Mouse (Mus musculus) G1E (cell line): ENCODE results near the gene Tac4. TPM values are rescaled to one million over a fixed set of nuclear protein-coding genes. Genes with fewer than 3 reads are reported as not detected.
A peak's percentile ranks its signal among the peaks of the same experiment; 100 is the strongest.

Source experiments
- ATAC-seq: 2 replicates; pipeline ENCODE4 v1.8.0; 2016; ENCODE audit warnings: mild to moderate bottlenecking; ENCODE audit not compliant: insufficient number of reproducible peaks, poor library complexity, low FRiP score, severe bottlenecking; ENCODE audit errors: extremely low read depth
- DNase-seq: peaks from one replicate; pipeline ENCODE4 v3.0.0; 2012; ENCODE audit warnings: low spot score
- H3K27me3 ChIP-seq: 2 replicates; pipeline ENCODE4 v1.6.1; 2012; ENCODE audit warnings: mild to moderate bottlenecking, low read length, inconsistent platforms; ENCODE audit not compliant: insufficient read depth
- H3K36me3 ChIP-seq: replicated peaks from 2 replicates; pipeline ENCODE3; 2012; ENCODE audit warnings: mild to moderate bottlenecking, inconsistent platforms
- H3K4me1 ChIP-seq: 2 replicates; pipeline ENCODE4 v1.6.1; 2012; ENCODE audit warnings: low read depth, low read length, inconsistent platforms, mixed read lengths; ENCODE audit not compliant: insufficient read depth
- H3K4me3 ChIP-seq: 2 replicates; pipeline ENCODE4 v1.5.1; 2012; ENCODE audit warnings: low read depth, mild to moderate bottlenecking, inconsistent platforms, low read length, moderate library complexity, mixed read lengths
- H3K9me3 ChIP-seq: replicated peaks from 2 replicates; pipeline ENCODE4 v1.6.1; 2012; ENCODE audit warnings: inconsistent platforms
- CTCF ChIP-seq: IDR thresholded peaks from 2 replicates; pipeline ENCODE4 v1.5.1; 2012; ENCODE audit warnings: low read depth, low read length, inconsistent platforms, mixed read lengths
- GATA1 ChIP-seq: IDR thresholded peaks from 2 replicates; pipeline ENCODE4 v1.6.1; 2012; ENCODE audit warnings: borderline replicate concordance, low read length, inconsistent platforms, mixed read lengths
- GATA2 ChIP-seq: IDR thresholded peaks from 2 replicates; pipeline ENCODE4 v1.6.1; 2012; ENCODE audit warnings: low read depth, low read length, inconsistent platforms, borderline replicate concordance
- POLR2AphosphoS5 ChIP-seq: IDR thresholded peaks from 2 replicates; pipeline ENCODE4 v1.6.1; 2012; ENCODE audit warnings: low read depth, low read length, inconsistent platforms; ENCODE audit not compliant: insufficient replicate concordance
- TAL1 ChIP-seq: conservative IDR thresholded peaks from 2 replicates; pipeline ENCODE4 v1.6.1; 2012; ENCODE audit warnings: low read depth, low read length, inconsistent platforms, mixed read lengths
- polyA plus RNA-seq: library from polyadenylated mRNA; stranded (reverse); fragments of >175 nt; gene quantifications from 2 replicates; pipeline ENCODE4 v1.2.3, GENCODE M21; 2012
- total RNA-seq, 2 experiments: library from RNA; stranded (forward) in 1 of 2; stranded (reverse) in 1 of 2; fragments of 200-1000 nt in 1 of 2; fragments of >200 nt in 1 of 2; fragmentation: Nextera tagmentation in 1 of 2; gene quantifications; 2 replicates each; pipeline ENCODE4 v1.2.3; 2014 to 2017

Tac4 gene
- total and polyA plus RNA-seq, 3 experiments: 0.11 TPM; not detected in 2

GRCm38 (mm10) chr11:95293017-95293624 lies 31.8 kb downstream of the Tac4 start:
- Histone ChIP-seq H3K4me1 (peaks cover 9% of the 10 kb centered on the region), H3K4me3 (no peak overlapping the region), H3K36me3 (peaks cover 93% of the 10 kb centered on the region), H3K9me3 (no peaks in the 10 kb centered on the region), H3K27me3 (no peaks in the 10 kb centered on the region)
- no peak for DNase-seq
- ATAC-seq: no peak
- TF ChIP-seq TAL1 (no peak), CTCF (no peak), GATA2 (no peak), GATA1 (no peak), POLR2AphosphoS5 (no peak)

GRCm38 (mm10) chr11:95295736-95296135 lies 34.4 kb downstream of the Tac4 start:
- Histone ChIP-seq H3K36me3 (peaks cover 93% of the 10 kb centered on the region), H3K4me1 (peaks cover 14% of the 10 kb centered on the region), H3K4me3 (no peak overlapping the region), H3K9me3 (no peaks in the 10 kb centered on the region), H3K27me3 (no peaks in the 10 kb centered on the region)
- TF ChIP-seq CTCF (no peak), POLR2AphosphoS5 (no peak), GATA2 (no peak), GATA1 (no peak), TAL1 (no peak)
- DNase-seq: no peak
- no peak for ATAC-seq

- H3K36me3 ChIP-seq: peaks cover 93% of the 10 kb centered on the region
- H3K4me1 ChIP-seq: peaks cover 5% of the 10 kb centered on the region; the same call in 1 of the 2 replicates
Measured at GRCm38 (mm10) chr11:95298146-95298545, 36.8 kb downstream of the Tac4 start.

GRCm38 (mm10) chr11:95299886-95300285 lies 38.6 kb downstream of the Tac4 start:
- H3K4me3 ChIP-seq: no peak overlapping the region
- TF ChIP-seq TAL1: no peak
- no peak for TF ChIP-seq POLR2AphosphoS5
- TF ChIP-seq GATA2: no peak
- TF ChIP-seq CTCF: no peak
- no peak for TF ChIP-seq GATA1

More at GRCm38 (mm10) chr11:95298146-95298545, 36.8 kb downstream of the Tac4 start:
- DNase-seq (peak; percentile 43), ATAC-seq (peak; percentile 28; the same call in 1 of the 2 replicates)
- Histone ChIP-seq H3K4me3 (no peak overlapping the region), H3K9me3 (no peaks in the 10 kb centered on the region), H3K27me3 (no peaks in the 10 kb centered on the region)
- TF ChIP-seq CTCF (peak; percentile 95), POLR2AphosphoS5 (no peak), GATA1 (no peak), TAL1 (no peak), GATA2 (no peak)

GRCm38 (mm10) chr11:95301772-95302171 lies 40.4 kb downstream of the Tac4 start:
- ATAC-seq (no peak), DNase-seq (no peak)
- Histone ChIP-seq H3K4me1 (peaks cover 11% of the 10 kb centered on the region; the same call in 1 of the 2 replicates), H3K9me3 (no peaks in the 10 kb centered on the region), H3K27me3 (no peaks in the 10 kb centered on the region), H3K4me3 (no peak overlapping the region), H3K36me3 (peaks cover 97% of the 10 kb centered on the region)
- TF ChIP-seq CTCF (no peak), POLR2AphosphoS5 (no peak), GATA2 (no peak), TAL1 (no peak), GATA1 (no peak)

More at GRCm38 (mm10) chr11:95299886-95300285, 38.6 kb downstream of the Tac4 start:
- Histone ChIP-seq H3K36me3 (peaks cover 93% of the 10 kb centered on the region), H3K27me3 (no peaks in the 10 kb centered on the region), H3K4me1 (peaks cover 5% of the 10 kb centered on the region; the same call in 1 of the 2 replicates), H3K9me3 (no peaks in the 10 kb centered on the region)
- DNase-seq (no peak), ATAC-seq (no peak)

- no peaks in the 10 kb centered on the region for H3K9me3 ChIP-seq
- no peak for ATAC-seq
- peaks cover 71% of the 10 kb centered on the region for H3K36me3 ChIP-seq
- no peak for DNase-seq
- no peak overlapping the region for H3K4me3 ChIP-seq
- H3K4me1 ChIP-seq: peaks cover 20% of the 10 kb centered on the region
- H3K27me3 ChIP-seq: no peaks in the 10 kb centered on the region
- TF ChIP-seq GATA1: no peak
- no peak for TF ChIP-seq POLR2AphosphoS5
- TF ChIP-seq TAL1: no peak
- no peak for TF ChIP-seq CTCF
- TF ChIP-seq GATA2: no peak
Measured at GRCm38 (mm10) chr11:95305600-95305999, 44.3 kb downstream of the Tac4 start.

GRCm38 (mm10) chr11:95307526-95307925 lies 46.2 kb downstream of the Tac4 start:
- Histone ChIP-seq H3K4me1 (peaks cover 26% of the 10 kb centered on the region), H3K4me3 (no peak overlapping the region; the same call in 1 of the 2 replicates), H3K36me3 (peaks cover 52% of the 10 kb centered on the region), H3K27me3 (no peaks in the 10 kb centered on the region), H3K9me3 (no peaks in the 10 kb centered on the region)
- DNase-seq (no peak), ATAC-seq (no peak)
- TF ChIP-seq GATA1 (no peak), POLR2AphosphoS5 (no peak), CTCF (no peak), GATA2 (no peak), TAL1 (no peak)
